Mouse (Mus musculus) layer of hippocampus, postnatal 25 days (tissue): ENCODE data around the gene Kif19a. TPM values are rescaled to one million over a fixed set of nuclear protein-coding genes. Genes with fewer than 3 reads are reported as not detected.

Experiments
- total RNA-seq, 2 experiments: library from RNA; stranded (reverse); gene quantifications; 2 replicates each; pipeline ENCODE4 v1.2.3; 2021

Gene Kif19a
- total RNA-seq, 2 experiments from 2014 or later, result 6.6 to 11.5 TPM

Other genes starting within 250 kb of the Kif19a start
- gene Rpl38, start 96.9 kb upstream of the Kif19a start, total RNA-seq, result 100 to 1,000 TPM; 761 to 890 TPM
- 10 to 100 TPM; 28.8 to 34.0 TPM for gene Ttyh2, start 90.0 kb upstream of the Kif19a start, total RNA-seq
- gene Dnaic2, start 38.0 kb upstream of the Kif19a start, total RNA-seq, result 1 to 10 TPM; 1.4 to 1.9 TPM
- 10 to 100 TPM; 27.8 to 30.9 TPM for gene Btbd17, start 30.6 kb downstream of the Kif19a start, total RNA-seq
- gene Gpr142, start 33.5 kb downstream of the Kif19a start, total RNA-seq, result not detected
- gene Gprc5c, start 85.8 kb downstream of the Kif19a start, total RNA-seq, result 1 to 10 TPM; 2.8 to 4.5 TPM
- gene Cd300a, start 124.7 kb downstream of the Kif19a start, total RNA-seq, result under 1 TPM; 0.37 to 0.52 TPM
- gene Cd300lb, start 169.0 kb downstream of the Kif19a start, total RNA-seq, result not detected
- not detected for gene Cd300c, start 203.8 kb downstream of the Kif19a start, total RNA-seq
- not detected for gene Cd300ld, start 224.5 kb downstream of the Kif19a start, total RNA-seq
- 1 to 10 TPM; 4.1 to 4.5 TPM for gene Cd300c2, start 236.5 kb downstream of the Kif19a start, total RNA-seq